Mouse (Mus musculus): ENCODE data around the gene Mapk12. TPM values are rescaled to one million over a fixed set of nuclear protein-coding genes. Genes with fewer than 3 reads are reported as not detected.

Gene Mapk12
- polyA plus RNA-seq, 1 experiment from 2014 or later: 7.5 TPM

GRCm38 (mm10) chr15:89147456-89147855, 7.0 kb upstream of the Mapk12 start:
- Histone ChIP-seq H3K4me1 (peaks cover 25% of the 10 kb centered on the region), H3K27ac (no peak overlapping the region), H3K4me3 (0 out of 2 replicates have a peak overlapping the region, but pooled peaks have one; percentile 26), H3K9me3 (no peaks in the 10 kb centered on the region), H3K36me3 (no peaks in the 10 kb centered on the region), H3K9ac (no peak overlapping the region), H3K27me3 (peaks cover 65% of the 10 kb centered on the region), H3K4me2 (replicated peaks) (peak overlapping the region; percentile 95)
- ATAC-seq (ENCODE audit: insufficient number of reproducible peaks, insufficient read depth, low FRiP score, low TSS enrichment): no peak
- WGBS: 20% methylated on average over 10 of the region's 10 CpGs

GRCm38 (mm10) chr15:89147024-89147423, 6.5 kb upstream of the Mapk12 start:
- no peaks in the 10 kb centered on the region for H3K9me3 ChIP-seq
- peaks cover 25% of the 10 kb centered on the region for H3K4me1 ChIP-seq
- H3K36me3 ChIP-seq: no peaks in the 10 kb centered on the region
- H3K27ac ChIP-seq: no peak overlapping the region
- H3K9ac ChIP-seq: peak overlapping the region; percentile 41
- peak overlapping the region; percentile 95 for H3K4me2 ChIP-seq (replicated peaks)
- WGBS: 9% methylated on average over 16 of the region's 16 CpGs
- no peak for ATAC-seq (ENCODE audit: insufficient number of reproducible peaks, insufficient read depth, low FRiP score, low TSS enrichment)
- H3K4me3 ChIP-seq: peak overlapping the region; percentile 26
- H3K27me3 ChIP-seq: peaks cover 69% of the 10 kb centered on the region

GRCm38 (mm10) chr15:89146537-89146936, 6.0 kb upstream of the Mapk12 start:
- Histone ChIP-seq H3K4me2 (replicated peaks) (peak overlapping the region; percentile 95), H3K27ac (no peak overlapping the region), H3K27me3 (peaks cover 73% of the 10 kb centered on the region), H3K4me3 (peak overlapping the region; percentile 26), H3K36me3 (no peaks in the 10 kb centered on the region), H3K9ac (peak overlapping the region; percentile 41), H3K4me1 (peaks cover 25% of the 10 kb centered on the region), H3K9me3 (no peaks in the 10 kb centered on the region)
- ATAC-seq (ENCODE audit: insufficient number of reproducible peaks, insufficient read depth, low FRiP score, low TSS enrichment): no peak
- 2% methylated on average over 27 of the region's 27 CpGs for WGBS

- ATAC-seq (ENCODE audit: insufficient number of reproducible peaks, insufficient read depth, low FRiP score, low TSS enrichment): no peak
- Histone ChIP-seq H3K9ac (no peak overlapping the region), H3K36me3 (no peaks in the 10 kb centered on the region), H3K27me3 (peaks cover 79% of the 10 kb centered on the region), H3K4me2 (replicated peaks) (peak overlapping the region; percentile 95), H3K4me1 (peaks cover 30% of the 10 kb centered on the region), H3K9me3 (no peaks in the 10 kb centered on the region), H3K4me3 (no peak overlapping the region), H3K27ac (no peak overlapping the region)
- WGBS: 75% methylated on average over 24 of the region's 24 CpGs
Observed at GRCm38 (mm10) chr15:89145813-89146350, 5.4 kb upstream of the Mapk12 start.

GRCm38 (mm10) chr15:89144965-89145364, 4.5 kb upstream of the Mapk12 start:
- Histone ChIP-seq H3K4me1 (peaks cover 34% of the 10 kb centered on the region), H3K36me3 (no peaks in the 10 kb centered on the region), H3K9ac (no peak overlapping the region), H3K27me3 (peaks cover 86% of the 10 kb centered on the region), H3K4me3 (no peak overlapping the region), H3K9me3 (no peaks in the 10 kb centered on the region), H3K4me2 (replicated peaks) (no peak overlapping the region), H3K27ac (no peak overlapping the region)
- ATAC-seq (ENCODE audit: insufficient number of reproducible peaks, insufficient read depth, low FRiP score, low TSS enrichment): no peak
- 84% methylated on average over 11 of the region's 11 CpGs for WGBS

- Histone ChIP-seq H3K4me1 (peaks cover 36% of the 10 kb centered on the region), H3K27ac (no peak overlapping the region), H3K4me3 (no peak overlapping the region), H3K36me3 (no peaks in the 10 kb centered on the region), H3K27me3 (peaks cover 87% of the 10 kb centered on the region), H3K4me2 (replicated peaks) (no peak overlapping the region), H3K9me3 (no peaks in the 10 kb centered on the region), H3K9ac (no peak overlapping the region)
- 73% methylated on average over 2 of the region's 2 CpGs for WGBS
- no peak for ATAC-seq (ENCODE audit: insufficient number of reproducible peaks, insufficient read depth, low FRiP score, low TSS enrichment)
Observed at GRCm38 (mm10) chr15:89143134-89143533, 2.6 kb upstream of the Mapk12 start.

GRCm38 (mm10) chr15:89141905-89142304, 1.4 kb upstream of the Mapk12 start:
- WGBS: 43% methylated on average over 4 of the region's 4 CpGs
- no peaks in the 10 kb centered on the region for H3K36me3 ChIP-seq
- H3K4me3 ChIP-seq: no peak overlapping the region
- H3K9ac ChIP-seq: no peak overlapping the region
- no peak overlapping the region for H3K4me2 ChIP-seq (replicated peaks)
- ATAC-seq (ENCODE audit: insufficient number of reproducible peaks, insufficient read depth, low FRiP score, low TSS enrichment): no peak
- no peaks in the 10 kb centered on the region for H3K9me3 ChIP-seq
- H3K27ac ChIP-seq: no peak overlapping the region
- peaks cover 79% of the 10 kb centered on the region for H3K27me3 ChIP-seq
- peaks cover 26% of the 10 kb centered on the region for H3K4me1 ChIP-seq

- Histone ChIP-seq H3K9ac (no peak overlapping the region), H3K9me3 (no peaks in the 10 kb centered on the region), H3K4me2 (replicated peaks) (no peak overlapping the region), H3K36me3 (no peaks in the 10 kb centered on the region), H3K4me1 (peaks cover 22% of the 10 kb centered on the region), H3K27ac (no peak overlapping the region), H3K27me3 (peaks cover 75% of the 10 kb centered on the region), H3K4me3 (no peak overlapping the region)
- no peak for ATAC-seq (ENCODE audit: insufficient number of reproducible peaks, insufficient read depth, low FRiP score, low TSS enrichment)
- 13% methylated on average over 5 of the region's 5 CpGs for WGBS
Observed at GRCm38 (mm10) chr15:89141443-89141842, 940 bp upstream of the Mapk12 start.

GRCm38 (mm10) chr15:89140048-89140658, 350 bp downstream of the Mapk12 start:
- no peaks in the 10 kb centered on the region for H3K9me3 ChIP-seq
- H3K27ac ChIP-seq: no peak overlapping the region
- peak overlapping the region; percentile 66 for H3K9ac ChIP-seq
- H3K27me3 ChIP-seq: peaks cover 62% of the 10 kb centered on the region
- 0 out of 2 replicates have a peak, but pooled peaks have one; percentile 1 for ATAC-seq (ENCODE audit: insufficient number of reproducible peaks, insufficient read depth, low FRiP score, low TSS enrichment)
- H3K4me3 ChIP-seq: peak overlapping the region; percentile 46
- no peaks in the 10 kb centered on the region for H3K36me3 ChIP-seq
- WGBS: under 1% methylated on average over 53 of the region's 53 CpGs
- peak overlapping the region; percentile 92 for H3K4me2 ChIP-seq (replicated peaks)
- peaks cover 19% of the 10 kb centered on the region; the same call in 1 of the 2 replicates for H3K4me1 ChIP-seq

GRCm38 (mm10) chr15:89138531-89138930, 2.0 kb downstream of the Mapk12 start:
- no peak overlapping the region for H3K9ac ChIP-seq
- 95% methylated on average over 6 of the region's 6 CpGs for WGBS
- peaks cover 57% of the 10 kb centered on the region for H3K27me3 ChIP-seq
- H3K36me3 ChIP-seq: no peaks in the 10 kb centered on the region
- no peak for ATAC-seq (ENCODE audit: insufficient number of reproducible peaks, insufficient read depth, low FRiP score, low TSS enrichment)
- no peaks in the 10 kb centered on the region for H3K9me3 ChIP-seq
- no peak overlapping the region for H3K4me2 ChIP-seq (replicated peaks)
- no peak overlapping the region for H3K4me3 ChIP-seq
- H3K27ac ChIP-seq: no peak overlapping the region
- peaks cover 19% of the 10 kb centered on the region; the same call in 1 of the 2 replicates for H3K4me1 ChIP-seq

- H3K36me3 ChIP-seq: no peaks in the 10 kb centered on the region
- no peak overlapping the region for H3K4me3 ChIP-seq
- H3K4me2 ChIP-seq (replicated peaks): no peak overlapping the region
- peaks cover 53% of the 10 kb centered on the region for H3K27me3 ChIP-seq
- no peak for ATAC-seq (ENCODE audit: insufficient number of reproducible peaks, insufficient read depth, low FRiP score, low TSS enrichment)
- no peaks in the 10 kb centered on the region for H3K9me3 ChIP-seq
- H3K4me1 ChIP-seq: peaks cover 19% of the 10 kb centered on the region; the same call in 1 of the 2 replicates
- WGBS: 80% methylated on average over 7 of the region's 7 CpGs
- H3K9ac ChIP-seq: no peak overlapping the region
- H3K27ac ChIP-seq: no peak overlapping the region
Observed at GRCm38 (mm10) chr15:89138046-89138405, 2.5 kb downstream of the Mapk12 start.

- Histone ChIP-seq H3K4me2 (replicated peaks) (no peak overlapping the region), H3K9ac (no peak overlapping the region), H3K4me3 (no peak overlapping the region), H3K4me1 (peaks cover 19% of the 10 kb centered on the region; the same call in 1 of the 2 replicates), H3K27me3 (peaks cover 47% of the 10 kb centered on the region), H3K27ac (no peak overlapping the region), H3K36me3 (no peaks in the 10 kb centered on the region), H3K9me3 (no peaks in the 10 kb centered on the region)
- WGBS: 64% methylated on average over 11 of the region's 11 CpGs
- no peak for ATAC-seq (ENCODE audit: insufficient number of reproducible peaks, insufficient read depth, low FRiP score, low TSS enrichment)
Observed at GRCm38 (mm10) chr15:89137378-89138045, 3.0 kb downstream of the Mapk12 start.

All from embryonic facial prominence, embryonic 12.5 days (tissue).